Mouse (Mus musculus): ENCODE results near the gene Sgpp1. TPM values are rescaled to one million over a fixed set of nuclear protein-coding genes. Genes with fewer than 3 reads are reported as not detected.
A peak's percentile ranks its signal among the peaks of the same experiment; 100 is the strongest.

Sgpp1 gene
- polyA plus RNA-seq, 1 experiment from 2014 or later: 27.0 TPM

- Histone ChIP-seq H3K9ac (ENCODE audit: low read depth, low read length) (no peak overlapping the region), H3K4me2 (ENCODE audit: low read length) (no peak overlapping the region), H3K4me1 (replicated peaks; ENCODE audit: insufficient read depth, low read length) (no peaks in the 10 kb centered on the region), H3K27ac (no peak overlapping the region), H3K36me3 (ENCODE audit: insufficient read depth, low read length) (no peaks in the 10 kb centered on the region), H3K27me3 (ENCODE audit: insufficient read depth, low read length) (no peaks in the 10 kb centered on the region), H3K9me3 (replicated peaks; ENCODE audit: low read length) (no peaks in the 10 kb centered on the region), H3K4me3 (replicated peaks; ENCODE audit: low read depth, low read length) (no peak overlapping the region)
- ATAC-seq (replicated peaks; ENCODE audit: low FRiP score, low read depth) (no peak), DNase-seq (ENCODE audit: low spot score) (no peak)
- TF ChIP-seq CTCF (IDR thresholded peaks at IDR 0.05; ENCODE audit: low read depth): no peak
- WGBS: 63% methylated on average over 14 of the region's 14 CpGs
Observed at GRCm38 (mm10) chr12:75745697-75746290, 10.3 kb upstream of the Sgpp1 start.

- no peak for DNase-seq (ENCODE audit: low spot score)
- 79% methylated on average over 5 of the region's 5 CpGs for WGBS
- no peak for ATAC-seq (replicated peaks; ENCODE audit: low FRiP score, low read depth)
- Histone ChIP-seq H3K4me3 (replicated peaks; ENCODE audit: low read depth, low read length) (no peak overlapping the region), H3K9me3 (replicated peaks; ENCODE audit: low read length) (no peaks in the 10 kb centered on the region), H3K4me2 (ENCODE audit: low read length) (no peak overlapping the region), H3K27me3 (ENCODE audit: insufficient read depth, low read length) (no peaks in the 10 kb centered on the region), H3K9ac (ENCODE audit: low read depth, low read length) (no peak overlapping the region), H3K4me1 (replicated peaks; ENCODE audit: insufficient read depth, low read length) (no peaks in the 10 kb centered on the region), H3K36me3 (ENCODE audit: insufficient read depth, low read length) (no peaks in the 10 kb centered on the region), H3K27ac (no peak overlapping the region)
- TF ChIP-seq CTCF (IDR thresholded peaks at IDR 0.05; ENCODE audit: low read depth): no peak
Observed at GRCm38 (mm10) chr12:75742101-75742500, 6.6 kb upstream of the Sgpp1 start.

GRCm38 (mm10) chr12:75741273-75741672, 5.7 kb upstream of the Sgpp1 start:
- TF ChIP-seq CTCF (IDR thresholded peaks at IDR 0.05; ENCODE audit: low read depth): no peak
- Histone ChIP-seq H3K9ac (ENCODE audit: low read depth, low read length) (no peak overlapping the region), H3K9me3 (replicated peaks; ENCODE audit: low read length) (no peaks in the 10 kb centered on the region), H3K36me3 (ENCODE audit: insufficient read depth, low read length) (no peaks in the 10 kb centered on the region), H3K27me3 (ENCODE audit: insufficient read depth, low read length) (no peaks in the 10 kb centered on the region), H3K4me3 (replicated peaks; ENCODE audit: low read depth, low read length) (no peak overlapping the region), H3K4me1 (replicated peaks; ENCODE audit: insufficient read depth, low read length) (no peaks in the 10 kb centered on the region), H3K27ac (no peak overlapping the region), H3K4me2 (ENCODE audit: low read length) (no peak overlapping the region)
- no peak for ATAC-seq (replicated peaks; ENCODE audit: low FRiP score, low read depth)
- 79% methylated on average over 2 of the region's 2 CpGs for WGBS
- no peak for DNase-seq (ENCODE audit: low spot score)

GRCm38 (mm10) chr12:75740451-75740850, 4.9 kb upstream of the Sgpp1 start:
- Histone ChIP-seq H3K9me3 (replicated peaks; ENCODE audit: low read length) (no peaks in the 10 kb centered on the region), H3K27me3 (ENCODE audit: insufficient read depth, low read length) (no peaks in the 10 kb centered on the region), H3K4me3 (replicated peaks; ENCODE audit: low read depth, low read length) (no peak overlapping the region), H3K4me2 (ENCODE audit: low read length) (no peak overlapping the region), H3K9ac (ENCODE audit: low read depth, low read length) (no peak overlapping the region), H3K36me3 (ENCODE audit: insufficient read depth, low read length) (no peaks in the 10 kb centered on the region), H3K27ac (no peak overlapping the region), H3K4me1 (replicated peaks; ENCODE audit: insufficient read depth, low read length) (no peaks in the 10 kb centered on the region)
- DNase-seq (ENCODE audit: low spot score) (no peak), ATAC-seq (replicated peaks; ENCODE audit: low FRiP score, low read depth) (no peak)
- TF ChIP-seq CTCF (IDR thresholded peaks at IDR 0.05; ENCODE audit: low read depth): no peak
- WGBS: 66% methylated on average over 1 of the region's 1 CpGs

- no peak for TF ChIP-seq CTCF (IDR thresholded peaks at IDR 0.05; ENCODE audit: low read depth)
- no peaks in the 10 kb centered on the region for H3K9me3 ChIP-seq (replicated peaks; ENCODE audit: low read length)
- no peak overlapping the region for H3K4me2 ChIP-seq (ENCODE audit: low read length)
- peak; percentile 44 for DNase-seq (ENCODE audit: low spot score)
- H3K4me3 ChIP-seq (replicated peaks; ENCODE audit: low read depth, low read length): no peak overlapping the region
- WGBS: 50% methylated on average over 2 of the region's 2 CpGs
- H3K27me3 ChIP-seq (ENCODE audit: insufficient read depth, low read length): no peaks in the 10 kb centered on the region
- no peak overlapping the region for H3K27ac ChIP-seq
- no peaks in the 10 kb centered on the region for H3K4me1 ChIP-seq (replicated peaks; ENCODE audit: insufficient read depth, low read length)
- no peaks in the 10 kb centered on the region for H3K36me3 ChIP-seq (ENCODE audit: insufficient read depth, low read length)
- no peak overlapping the region for H3K9ac ChIP-seq (ENCODE audit: low read depth, low read length)
- ATAC-seq (replicated peaks; ENCODE audit: low FRiP score, low read depth): no peak
Observed at GRCm38 (mm10) chr12:75739611-75740010, 4.1 kb upstream of the Sgpp1 start.

GRCm38 (mm10) chr12:75736296-75736695, 767 bp upstream of the Sgpp1 start:
- Histone ChIP-seq H3K4me3 (replicated peaks; ENCODE audit: low read depth, low read length) (no peak overlapping the region), H3K27ac (no peak overlapping the region), H3K4me1 (replicated peaks; ENCODE audit: insufficient read depth, low read length) (no peaks in the 10 kb centered on the region; the same call in 1 of the 2 replicates), H3K27me3 (ENCODE audit: insufficient read depth, low read length) (no peaks in the 10 kb centered on the region), H3K9ac (ENCODE audit: low read depth, low read length) (no peak overlapping the region), H3K4me2 (ENCODE audit: low read length) (no peak overlapping the region), H3K9me3 (replicated peaks; ENCODE audit: low read length) (no peaks in the 10 kb centered on the region), H3K36me3 (ENCODE audit: insufficient read depth, low read length) (no peaks in the 10 kb centered on the region)
- WGBS: 64% methylated on average over 4 of the region's 4 CpGs
- DNase-seq (ENCODE audit: low spot score): no peak
- ATAC-seq (replicated peaks; ENCODE audit: low FRiP score, low read depth): no peak
- TF ChIP-seq CTCF (IDR thresholded peaks at IDR 0.05; ENCODE audit: low read depth): no peak

GRCm38 (mm10) chr12:75734891-75735245, 661 bp downstream of the Sgpp1 start:
- under 1% methylated on average over 17 of the region's 17 CpGs for WGBS
- H3K4me1 ChIP-seq (replicated peaks; ENCODE audit: insufficient read depth, low read length): no peaks in the 10 kb centered on the region; the same call in 1 of the 2 replicates
- TF ChIP-seq CTCF (IDR thresholded peaks at IDR 0.05; ENCODE audit: low read depth): no peak
- peak overlapping the region; percentile 92 for H3K4me3 ChIP-seq (replicated peaks; ENCODE audit: low read depth, low read length)
- ATAC-seq (replicated peaks; ENCODE audit: low FRiP score, low read depth): no peak
- no peaks in the 10 kb centered on the region for H3K9me3 ChIP-seq (replicated peaks; ENCODE audit: low read length)
- H3K4me2 ChIP-seq (ENCODE audit: low read length): peak overlapping the region; percentile 98
- H3K9ac ChIP-seq (ENCODE audit: low read depth, low read length): peak overlapping the region; percentile 96
- H3K27ac ChIP-seq: peak overlapping the region; percentile 73
- H3K27me3 ChIP-seq (ENCODE audit: insufficient read depth, low read length): no peaks in the 10 kb centered on the region
- peak; percentile 40 for DNase-seq (ENCODE audit: low spot score)
- no peaks in the 10 kb centered on the region for H3K36me3 ChIP-seq (ENCODE audit: insufficient read depth, low read length)
